Mouse (Mus musculus): ENCODE data around the gene Timm10b.

DNA sequence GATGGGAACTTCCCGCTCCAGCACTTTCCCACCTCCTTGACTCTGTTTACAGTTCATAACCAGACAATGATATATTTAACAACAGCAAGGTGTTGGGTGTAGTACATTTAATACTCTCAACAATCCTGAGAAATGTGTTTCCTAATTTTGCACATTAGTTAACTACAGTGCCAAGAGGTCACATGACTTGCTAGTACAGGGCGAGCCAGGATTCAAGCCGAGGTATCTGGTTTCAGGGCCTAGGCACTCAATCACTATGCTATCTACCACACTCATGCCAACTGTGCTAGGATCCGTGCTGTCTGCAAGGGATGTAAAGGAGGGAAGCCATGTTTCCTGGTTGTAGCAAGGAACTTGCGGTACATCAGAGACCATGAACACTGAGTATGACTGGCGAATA is 23.3 kb upstream of the Timm10b start:
- TF ChIP-seq CTCF (IDR thresholded peaks at IDR 0.05; ENCODE audit: extremely low read depth, insufficient read depth, low read length) (no peak), POLR2A (IDR thresholded peaks at IDR 0.05; ENCODE audit: extremely low read depth, insufficient read depth, low read length) (no peak)
